Mouse (Mus musculus) megakaryocyte, adult 5-6 weeks (primary cell): ENCODE results near the gene Csnk1g2. TPM values are rescaled to one million over a fixed set of nuclear protein-coding genes. Genes with fewer than 3 reads are reported as not detected.

Source experiments
- ATAC-seq: 2 replicates; pipeline ENCODE4 v1.8.0; 2016; ENCODE audit warnings: mild to moderate bottlenecking, inconsistent platforms; ENCODE audit not compliant: poor library complexity, severe bottlenecking
- total RNA-seq, 2 experiments: library from RNA; stranded (forward) in 1 of 2; stranded (reverse) in 1 of 2; fragments of 153-499, 151-499 nt in 1 of 2; fragments of 221-1000, 200-1000 nt in 1 of 2; gene quantifications; 2 replicates each; pipeline versions ENCODE4 v1.2.3 to v1.2.4; 2015 to 2017

Gene Csnk1g2
- total RNA-seq (2015) (34.5 and 46.0 TPM in 2 replicates), total RNA-seq (2017) (127 and 144 TPM in 2 replicates)

DNA sequence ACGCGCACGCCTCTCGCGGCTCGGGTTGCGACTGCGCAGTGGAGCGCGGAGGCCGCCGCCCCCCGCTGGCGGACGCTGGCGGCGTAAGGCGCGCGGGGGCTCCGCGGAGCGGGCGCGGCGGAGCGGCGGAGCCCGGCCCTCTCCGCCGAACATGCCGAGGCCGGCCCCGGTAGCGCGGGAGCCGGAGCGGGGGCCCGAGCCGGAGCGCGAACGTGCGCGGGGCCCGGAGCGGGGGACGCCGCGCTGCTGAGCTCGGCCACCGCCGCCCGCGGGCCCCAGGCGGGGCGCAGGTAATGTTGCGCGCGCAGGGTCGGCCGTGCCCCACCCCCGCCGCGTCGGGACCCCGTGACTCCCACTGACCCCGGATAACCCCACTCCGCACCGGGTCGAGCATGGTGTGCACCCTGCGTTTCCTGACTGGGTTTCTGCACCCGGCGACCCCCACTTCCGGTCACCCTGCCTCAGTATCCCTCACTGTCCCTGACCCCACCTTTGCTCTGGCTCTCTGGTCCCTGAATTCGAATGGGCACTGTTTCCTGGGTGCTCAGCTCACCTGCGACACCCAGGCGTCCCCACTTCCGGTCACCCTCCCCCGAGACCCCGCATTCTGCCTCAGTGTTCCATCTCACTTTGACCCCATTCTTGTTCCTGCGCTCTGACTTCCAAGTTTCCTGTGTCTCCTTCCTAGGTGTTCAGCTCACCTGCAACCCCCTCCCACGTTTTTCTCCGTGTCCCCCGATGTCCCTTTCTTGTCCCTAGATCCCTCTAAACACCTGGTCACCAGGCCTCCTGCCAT is at the start of gene Csnk1g2:
Gene Csnk1g2 (plus strand): TSS at position 178 of the 796 bp plus-strand sequence.
- ATAC-seq, result no peak

DNA sequence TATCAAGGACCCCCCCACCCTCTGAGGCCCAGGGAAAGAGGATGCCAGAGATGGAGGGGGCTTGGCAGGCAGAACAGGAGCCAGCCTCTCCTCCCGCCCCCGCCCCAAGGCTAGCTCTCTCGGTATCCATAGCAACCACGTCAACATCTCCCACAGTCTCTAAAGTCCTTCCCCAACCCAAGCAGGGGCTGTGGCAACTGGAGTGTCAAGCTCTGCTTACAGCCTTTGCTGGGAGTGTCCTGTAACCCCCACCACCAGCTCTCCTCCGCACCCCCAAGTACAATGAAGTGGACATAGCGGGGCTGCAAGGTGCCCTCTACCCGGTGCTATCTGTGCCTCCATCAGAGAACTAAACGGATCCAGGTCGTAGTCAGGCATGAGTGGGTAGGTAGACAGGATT is 48.7 kb upstream of the Csnk1g2 start:
- no peak for ATAC-seq

DNA sequence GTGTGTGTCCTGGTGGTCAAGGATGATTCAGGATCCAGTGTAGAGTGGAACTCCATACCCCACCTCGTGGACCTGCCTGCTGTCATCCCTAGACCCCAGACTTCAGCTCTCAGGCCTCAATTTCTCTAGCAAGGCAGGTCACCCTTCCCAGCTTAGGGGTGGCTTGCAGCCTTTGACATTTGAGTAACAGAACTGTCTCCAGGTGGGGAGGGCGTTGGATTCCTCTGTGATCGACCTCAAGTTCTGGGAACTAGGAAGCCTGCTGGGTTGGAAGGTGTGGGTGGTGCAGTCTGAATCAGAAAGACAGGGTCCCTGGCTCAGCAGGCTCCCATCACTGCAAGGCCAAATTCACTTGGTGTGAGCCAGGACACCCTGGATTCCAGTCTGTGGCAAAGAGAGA is 47.7 kb upstream of the Csnk1g2 start:
- no peak for ATAC-seq

DNA sequence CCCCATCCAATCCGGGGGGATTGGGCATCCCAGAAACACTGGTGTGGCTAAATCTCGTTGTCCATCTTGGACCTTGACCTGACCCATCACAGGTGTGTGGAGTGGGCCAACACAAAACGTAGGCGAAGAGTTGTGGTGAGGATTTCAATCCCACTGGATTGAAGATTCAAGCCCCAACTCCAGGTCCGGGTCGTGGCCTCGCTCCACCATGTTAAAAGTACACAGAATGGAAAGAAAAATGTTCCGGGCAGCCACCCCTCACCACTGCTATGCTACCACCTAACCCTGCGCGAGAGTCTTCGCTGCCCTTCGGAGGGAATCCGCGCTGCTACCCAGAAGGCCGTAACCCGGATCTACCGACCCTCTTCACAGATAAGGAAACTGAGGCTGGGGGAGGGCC is 46.7 kb upstream of the Csnk1g2 start:
- ATAC-seq, result no peak

DNA sequence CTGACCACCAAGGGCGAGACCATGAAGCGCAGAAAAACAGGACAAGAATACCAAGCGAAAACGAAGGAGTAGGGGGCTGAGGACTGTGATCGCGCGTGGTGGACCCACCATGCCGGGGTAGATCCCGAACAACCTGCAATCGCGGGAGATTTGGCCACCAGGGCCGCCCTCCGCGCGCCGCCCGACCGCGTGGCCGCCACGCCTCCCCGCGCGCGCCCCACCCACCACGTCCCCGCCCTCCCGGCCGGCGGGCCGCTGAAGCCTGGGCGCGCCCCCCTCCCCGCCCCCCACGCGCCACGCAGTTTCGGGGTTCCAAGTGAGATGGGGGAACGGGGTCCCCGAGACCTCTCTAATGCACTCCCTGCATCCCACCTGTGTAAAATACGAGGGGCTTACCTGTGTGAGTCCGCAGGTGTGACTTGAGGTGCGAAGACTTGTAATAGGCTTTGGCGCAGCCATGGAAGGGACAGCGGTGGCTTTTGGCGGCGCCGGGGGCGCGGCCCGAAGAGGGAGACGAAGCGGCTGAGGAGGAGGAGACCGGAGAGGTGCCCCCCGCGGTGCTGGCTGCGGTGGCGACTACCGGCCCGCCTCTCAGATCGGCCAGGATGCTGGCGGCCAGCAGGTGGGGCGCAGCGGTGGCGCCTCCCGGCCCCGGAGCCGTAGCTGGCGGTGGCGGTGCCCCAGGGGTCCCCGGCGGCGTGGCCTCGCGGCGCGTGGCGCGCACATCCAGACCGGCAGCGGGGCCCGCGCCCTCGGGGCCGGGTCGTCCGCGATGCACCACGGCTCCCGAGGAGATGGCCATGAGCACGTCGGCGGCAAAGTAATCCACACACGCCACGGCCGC is 46.1 kb upstream of the Csnk1g2 start:
- no peak for ATAC-seq

DNA sequence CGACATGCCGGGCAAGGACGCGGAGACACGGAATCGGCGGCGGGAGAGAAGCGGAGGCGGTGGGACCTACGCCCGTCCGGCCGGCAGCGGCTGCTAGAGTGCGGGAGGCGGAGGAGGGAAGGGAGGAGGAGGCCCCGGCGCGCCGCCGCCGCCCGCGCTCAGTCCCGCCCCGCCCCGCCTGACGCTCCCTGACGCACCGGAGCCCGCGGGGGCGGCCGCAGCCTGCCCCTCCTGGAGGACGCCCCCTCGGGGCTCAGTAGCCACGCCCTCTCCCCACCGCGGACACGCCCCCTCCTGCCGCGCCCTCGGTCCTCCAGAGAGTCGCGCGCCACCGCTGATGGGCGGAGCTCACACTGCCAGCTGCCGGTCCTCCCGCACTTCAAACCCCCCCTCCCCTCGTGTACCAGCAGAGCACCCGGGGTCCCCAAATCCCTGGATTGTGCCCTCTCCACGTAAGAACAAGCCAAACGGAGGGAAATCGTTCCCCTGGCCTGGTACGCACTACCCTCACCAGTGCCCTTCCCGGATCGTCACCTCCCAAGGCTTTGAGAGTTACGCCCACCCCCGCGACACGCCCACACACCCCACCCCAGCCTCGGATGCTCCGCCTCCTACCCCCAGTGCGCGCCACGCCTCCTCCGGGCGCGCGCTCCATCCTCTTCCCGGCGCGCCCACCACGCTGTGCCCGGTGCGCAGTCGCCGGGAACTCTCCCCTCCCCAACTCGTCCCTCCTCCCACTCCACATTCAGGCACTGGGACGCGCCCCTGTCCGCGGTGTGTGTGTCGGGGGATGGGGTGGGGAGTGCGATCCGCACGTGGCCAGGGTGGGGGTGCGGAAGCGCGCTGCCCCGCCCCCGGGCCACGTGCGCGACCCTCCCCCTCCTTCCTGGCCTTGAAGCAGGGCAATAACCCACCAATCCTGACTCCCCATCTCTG is 45.2 kb upstream of the Csnk1g2 start, which contains the start of gene Klf16:
Gene Klf16 (minus strand): TSS at position 127 of the 936 bp plus-strand sequence.
- ATAC-seq, result peak; percentile 83

DNA sequence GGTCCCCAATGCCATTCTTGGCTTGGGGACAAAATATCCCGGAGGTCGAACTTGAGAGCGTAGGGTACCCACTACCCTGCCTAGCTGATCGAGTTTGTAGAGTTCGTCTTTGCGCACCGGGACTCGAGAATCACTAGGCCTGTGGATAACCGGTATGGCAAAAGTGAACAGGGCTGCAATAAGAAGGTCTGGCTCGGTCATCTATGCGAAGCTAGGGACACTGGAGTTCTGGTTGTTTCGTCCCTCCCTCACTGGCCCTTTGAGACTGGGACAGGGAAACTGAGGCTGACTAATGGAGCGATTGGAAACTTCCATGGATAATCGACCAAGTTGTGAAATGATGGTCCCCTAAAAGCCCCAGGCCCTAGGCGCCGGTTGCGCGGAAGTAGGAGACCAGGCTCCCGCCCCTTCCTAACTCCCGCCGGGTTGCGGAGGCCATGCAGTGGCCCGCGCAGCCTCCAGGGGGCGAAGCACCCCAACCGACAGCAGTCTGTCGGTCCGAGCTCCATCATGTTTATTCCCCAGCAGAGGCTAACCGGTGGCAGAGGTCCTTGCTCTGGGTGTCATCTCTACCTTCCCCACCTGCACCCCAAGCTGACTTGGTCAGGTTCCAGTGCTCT is 44.4 kb upstream of the Csnk1g2 start:
- ATAC-seq, result peak; percentile 66

DNA sequence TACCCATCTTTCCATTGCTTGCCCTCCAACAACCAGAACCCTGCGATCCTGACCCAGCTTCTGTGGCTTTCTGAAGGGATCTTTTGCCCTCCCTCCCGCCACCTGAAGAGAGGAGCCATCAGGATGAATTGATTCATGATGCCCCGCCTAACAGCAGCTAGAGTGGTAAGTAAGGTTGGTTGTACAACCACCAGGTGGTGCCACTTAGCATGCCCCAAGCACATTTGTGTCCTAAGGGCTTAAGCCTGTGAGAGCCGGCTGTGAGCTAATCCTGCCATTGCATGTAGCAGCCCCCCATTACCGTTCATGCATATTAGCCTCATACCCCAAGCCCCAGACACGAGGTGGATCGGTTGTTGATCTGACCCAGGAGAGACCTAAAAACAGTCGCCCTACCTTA is 43.7 kb upstream of the Csnk1g2 start:
- ATAC-seq, result 0 out of 2 replicates have a peak, but pooled peaks have one; percentile 17

DNA sequence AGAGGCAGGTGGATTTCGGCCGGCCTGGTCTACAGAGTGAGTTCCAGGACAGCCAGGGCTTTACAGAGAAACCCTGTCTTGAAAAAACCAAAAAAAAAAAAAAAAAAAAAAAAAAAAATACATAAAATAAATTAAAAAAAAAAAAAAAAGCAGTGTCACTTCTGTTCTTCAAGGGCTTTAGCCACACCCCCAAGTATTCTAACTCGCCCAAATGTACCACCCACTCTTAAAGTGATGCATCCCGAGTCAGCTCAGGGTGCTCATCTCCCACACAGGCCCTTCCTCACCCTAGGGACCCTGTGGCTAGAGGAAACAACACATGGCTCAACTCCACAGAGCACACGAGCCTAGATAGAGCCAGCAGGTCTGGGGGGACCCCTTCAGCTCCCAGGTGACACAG is 39.6 kb upstream of the Csnk1g2 start:
- no peak for ATAC-seq

DNA sequence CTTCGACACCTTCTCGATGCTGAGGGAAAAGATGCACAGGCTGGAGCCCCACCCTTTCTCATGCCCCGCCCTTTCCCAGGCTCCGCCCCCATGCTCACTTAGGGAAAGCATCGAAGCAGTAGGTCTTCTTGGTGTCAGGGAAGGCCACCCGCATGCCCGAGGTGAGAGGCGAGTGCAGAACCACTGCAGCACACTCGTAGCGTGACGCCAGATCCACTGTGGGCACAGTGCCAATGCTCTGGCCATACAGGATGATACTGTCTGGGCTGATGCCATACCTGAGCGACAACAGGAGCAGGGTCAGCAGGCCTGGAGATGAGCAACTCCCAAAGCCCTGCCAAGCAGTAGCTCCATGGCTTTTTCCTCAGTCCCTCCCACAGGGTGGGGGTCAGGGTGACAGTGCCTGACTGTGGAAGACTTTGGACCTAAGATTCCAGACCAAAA is 38.6 kb upstream of the Csnk1g2 start:
- no peak for ATAC-seq

DNA sequence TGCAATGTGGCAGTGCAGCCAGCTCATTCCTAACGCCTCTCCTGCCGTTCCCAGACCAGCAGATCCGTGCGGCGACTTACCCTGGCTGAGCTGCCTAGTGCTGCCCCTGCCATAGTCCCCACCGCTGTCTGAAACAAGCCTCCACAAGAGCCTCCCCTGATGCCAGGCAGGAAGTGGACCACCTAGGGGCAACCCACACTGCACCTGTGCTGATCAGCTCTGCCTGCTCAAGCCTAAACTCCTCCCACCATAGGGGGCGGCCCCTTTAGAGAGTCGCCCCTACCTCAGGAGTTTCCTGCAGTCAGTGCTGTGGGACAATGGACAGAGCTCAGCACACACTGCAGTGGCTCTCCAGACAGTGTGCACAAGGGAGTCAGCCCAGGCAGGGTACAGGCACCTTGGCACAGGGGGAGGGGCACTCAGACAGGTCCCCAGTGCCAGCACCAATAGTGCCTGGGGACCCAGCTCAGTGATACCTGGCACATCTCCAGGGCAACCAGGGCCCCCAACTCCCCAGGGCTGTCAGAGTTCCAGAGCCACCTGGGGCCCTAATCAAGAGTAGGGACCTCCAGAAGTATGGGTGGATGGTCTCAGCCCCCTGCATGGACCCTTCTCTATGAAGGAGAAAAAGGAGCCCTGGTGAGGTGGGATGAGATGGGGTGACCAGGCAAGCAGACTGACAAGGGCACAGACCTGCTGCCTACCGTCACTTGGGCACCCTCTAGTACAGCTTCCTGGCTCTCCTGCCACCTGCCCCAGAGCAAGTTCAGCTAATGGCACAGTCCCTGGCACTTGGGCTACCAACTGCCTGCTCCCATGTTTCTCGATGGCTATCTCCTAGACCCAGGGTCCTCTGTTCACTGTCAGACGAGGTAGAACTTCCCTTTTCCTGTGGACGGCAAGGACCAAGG is 37.7 kb upstream of the Csnk1g2 start:
- ATAC-seq, result no peak

DNA sequence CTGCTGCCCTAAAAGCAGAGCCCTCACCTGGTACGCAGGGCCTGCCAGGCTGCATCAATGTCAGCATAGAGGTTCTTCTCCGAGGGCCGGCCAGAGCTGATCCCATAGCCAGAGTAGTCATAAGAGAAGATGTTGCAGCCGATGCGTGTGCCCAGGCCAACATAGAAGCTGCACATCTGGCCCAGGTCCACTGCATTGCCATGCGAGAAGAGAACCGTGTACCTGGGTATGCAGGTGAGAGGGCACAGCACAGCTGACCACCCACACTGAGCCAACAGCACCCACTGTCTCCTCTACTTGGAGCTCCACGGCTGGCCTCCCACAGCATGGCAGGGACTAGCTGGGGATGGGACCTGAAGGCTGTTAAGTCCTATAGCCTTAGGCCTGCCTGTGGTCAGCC is 37.1 kb upstream of the Csnk1g2 start:
- ATAC-seq, result no peak

DNA sequence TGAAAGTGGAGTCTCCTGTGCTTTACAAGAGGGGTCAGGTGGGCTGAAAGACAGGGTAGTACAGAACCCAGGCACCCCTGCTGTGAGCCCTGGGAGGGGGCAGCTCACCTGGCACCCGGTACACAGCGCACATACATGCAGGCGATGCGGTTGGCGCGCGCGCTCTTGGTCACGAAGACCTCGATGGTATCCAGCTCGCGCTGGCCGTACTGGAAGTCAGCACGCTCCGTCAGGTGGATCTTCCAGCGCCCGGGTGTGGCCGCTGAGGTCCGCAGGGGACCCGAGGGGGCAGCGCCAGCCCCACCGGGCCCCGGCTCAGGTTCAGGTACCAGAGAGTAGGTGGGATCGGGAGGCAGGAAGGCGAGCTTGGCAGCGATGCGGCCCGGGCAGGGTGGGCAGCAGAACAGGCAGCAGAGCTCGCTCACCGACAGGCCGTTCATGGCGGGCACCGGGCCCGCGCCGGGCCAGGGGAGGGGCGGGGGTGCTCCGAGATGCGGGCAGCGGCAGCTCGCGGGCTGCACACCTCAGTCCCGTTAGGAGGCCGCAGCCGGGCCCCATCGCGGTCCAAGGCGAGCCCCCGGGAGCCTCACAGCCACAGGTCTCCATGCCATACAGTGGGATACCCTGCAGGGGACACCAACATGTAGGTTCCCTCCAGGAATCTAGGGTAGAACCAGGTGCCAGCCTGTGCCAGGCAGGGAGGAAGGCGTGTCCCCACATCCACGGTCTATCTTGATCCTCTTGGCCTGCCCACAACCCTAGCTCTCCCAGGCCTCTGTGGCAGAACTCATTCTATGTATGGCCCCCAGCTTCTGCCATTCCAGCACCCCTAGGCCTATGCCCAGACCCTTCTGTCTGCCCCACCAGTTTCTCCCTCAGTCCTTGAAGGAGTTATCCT is 36.0 kb upstream of the Csnk1g2 start:
- ATAC-seq, result no peak

DNA sequence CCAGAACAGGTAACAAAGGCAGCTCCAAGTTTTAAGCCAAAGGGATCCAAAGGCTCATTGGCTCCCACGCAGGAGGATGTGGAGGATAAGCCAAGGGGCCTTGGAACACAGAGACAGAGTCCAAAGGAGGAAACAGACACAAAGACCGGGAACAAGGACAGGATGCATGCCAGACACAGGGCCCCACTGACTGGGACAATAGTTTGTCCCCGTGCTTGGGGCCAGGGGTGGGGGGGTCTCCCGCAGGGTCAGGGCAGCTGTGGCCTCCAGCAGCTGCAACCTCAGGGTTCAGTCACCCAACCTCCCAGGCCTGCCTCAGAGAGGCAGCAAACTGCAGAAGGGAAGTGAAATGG is 35.4 kb upstream of the Csnk1g2 start:
- no peak for ATAC-seq

DNA sequence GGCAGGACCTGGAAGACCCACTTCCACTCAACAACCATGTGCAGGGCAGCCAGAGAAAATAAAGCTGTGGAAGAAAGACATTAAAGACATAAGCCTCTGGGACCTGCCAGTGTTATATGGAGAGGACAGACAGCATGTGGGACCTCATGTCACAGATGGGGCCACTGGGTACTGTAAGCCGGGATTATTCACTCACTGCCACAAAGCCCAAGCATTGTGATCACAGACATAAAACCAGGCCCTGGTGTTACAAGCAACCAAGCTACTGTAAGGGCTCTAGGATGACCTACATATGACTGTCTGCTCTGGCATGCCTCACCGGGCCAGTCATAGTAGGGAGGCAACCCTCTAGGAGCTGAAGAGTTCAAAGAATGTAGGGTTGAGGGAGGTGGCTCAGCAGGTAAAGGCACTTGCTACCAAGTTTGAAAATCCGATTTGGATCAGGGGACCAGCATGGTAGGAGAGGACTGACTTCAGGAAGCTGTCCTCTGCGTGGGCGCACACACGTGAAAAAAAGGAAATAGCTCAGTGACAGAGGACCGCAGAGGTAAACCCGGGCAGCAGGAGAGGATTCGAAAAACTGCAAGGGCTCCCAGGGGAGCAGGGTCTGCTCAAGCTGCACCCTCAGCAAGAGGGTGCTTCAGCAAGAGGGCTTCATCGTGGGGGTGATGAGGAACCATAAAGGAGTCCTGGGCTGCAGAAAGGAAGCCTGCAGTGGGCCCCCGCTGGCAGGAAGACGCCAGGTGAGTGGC is 33.3 kb upstream of the Csnk1g2 start:
- ATAC-seq, result peak; percentile 20; the same call in 1 of the 2 replicates

DNA sequence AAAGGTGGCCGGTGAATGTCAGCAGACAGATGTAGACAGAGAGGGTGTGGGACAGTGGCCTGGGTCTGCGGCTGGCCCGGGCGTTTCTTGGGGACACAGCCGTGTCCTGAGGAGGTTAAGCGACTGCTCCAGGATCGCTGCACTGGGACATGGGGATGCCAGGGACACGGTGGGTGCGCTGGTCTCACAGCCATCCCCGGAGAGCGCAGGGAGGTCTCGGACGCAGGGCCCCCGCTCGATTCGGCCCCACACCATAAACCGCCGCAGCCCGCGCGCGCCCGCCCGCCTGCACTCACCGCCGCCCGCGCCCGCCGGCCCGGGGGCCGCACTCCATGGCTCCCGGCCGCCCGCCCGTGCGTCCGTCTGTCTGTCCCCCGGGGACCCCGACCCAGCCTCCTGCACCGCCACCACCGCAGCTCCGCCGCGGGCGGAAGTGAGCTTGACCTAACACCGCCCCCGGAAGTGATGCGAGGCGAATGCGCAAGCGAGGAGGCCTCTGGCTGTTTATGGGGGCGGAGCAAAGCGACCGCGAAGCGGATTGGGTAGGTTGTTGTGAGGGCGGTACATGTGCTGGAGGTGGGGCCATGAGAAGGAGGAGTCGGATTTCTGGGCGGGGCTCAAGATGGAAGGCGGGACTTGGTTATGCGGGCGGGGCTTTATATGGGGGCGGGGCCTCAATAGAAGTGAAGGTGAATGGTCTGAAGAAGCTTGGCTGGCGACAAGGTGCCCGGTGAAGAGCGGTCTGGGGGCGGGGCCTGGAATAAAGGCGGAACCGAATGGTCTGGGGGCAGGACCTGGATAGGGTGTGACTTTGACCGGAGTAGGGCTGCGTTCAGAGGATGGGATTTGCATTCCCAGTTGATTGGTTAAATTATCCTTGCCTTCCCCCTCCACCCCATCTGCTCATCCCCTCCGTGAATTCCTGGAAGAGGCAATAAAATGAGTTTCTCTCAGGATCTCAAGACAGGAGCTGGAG is 32.5 kb upstream of the Csnk1g2 start, which contains the start of gene Abhd17a:
Gene Abhd17a (minus strand): TSS at position 463 of the 976 bp plus-strand sequence.
- peak; percentile 96 for ATAC-seq
